Mouse (Mus musculus): ENCODE data around the gene Rpl13a.

DNA sequence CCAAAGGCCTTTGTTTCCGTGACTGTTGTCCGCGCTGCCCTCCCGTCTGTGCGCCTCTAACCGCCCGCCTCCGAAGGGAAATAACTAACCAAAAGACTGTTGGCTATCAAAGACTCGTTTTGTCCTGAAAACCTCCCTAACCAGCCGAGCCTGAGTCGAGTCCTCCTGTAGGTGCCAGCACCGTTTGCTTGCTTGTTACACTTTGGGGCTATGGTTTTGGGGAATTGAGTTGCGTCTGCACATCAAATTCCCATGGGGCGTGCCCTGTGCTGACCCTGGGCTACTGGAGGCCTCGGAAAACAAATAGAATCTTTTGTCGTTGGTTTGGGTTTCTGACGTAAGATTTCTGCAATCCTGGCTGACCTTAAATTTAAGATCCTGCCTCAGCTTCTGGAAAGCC, 757 bp upstream of the Rpl13a start:
- TF ChIP-seq CTCF (IDR thresholded peaks at IDR 0.05; ENCODE audit: extremely low read depth, insufficient read length, insufficient replicate concordance, low read depth, low read length) (no peak), POLR2A (IDR thresholded peaks at IDR 0.05; ENCODE audit: low read depth, low read length) (peak; percentile 8; the same call in 1 of the 2 replicates)
